Mouse (Mus musculus) heart, embryonic 13.5 days (tissue): ENCODE data around the gene Fam169a. TPM values are rescaled to one million over a fixed set of nuclear protein-coding genes. Genes with fewer than 3 reads are reported as not detected.
"Not testable (repeated sequence)": the region's sequence is repeated elsewhere in the genome, so short reads cannot be mapped to it uniquely, and the experiment has no call there.

ENCODE experiments used
- ATAC-seq: fragments of 200-750 bp; cut with Nextera tagmentation; 2 replicates; pipeline ENCODE4 v1.8.0; 2017; ENCODE audit warnings: moderate TSS enrichment; ENCODE audit not compliant: insufficient number of reproducible peaks, low FRiP score, low TSS enrichment; ENCODE audit errors: extremely low read depth
- H3K27ac ChIP-seq: fragments of 300-500 bp; sonication (generic); replicated peaks from 2 replicates; pipeline ENCODE4 v1.5.1; 2015; ENCODE audit warnings: moderate library complexity, mild to moderate bottlenecking, inconsistent platforms
- H3K27me3 ChIP-seq: fragments of 300-500 bp; sonication (generic); replicated peaks from 2 replicates; pipeline ENCODE4 v1.6.1; 2015; ENCODE audit warnings: mild to moderate bottlenecking, inconsistent platforms
- H3K36me3 ChIP-seq: fragments of 300-500 bp; sonication (generic); 2 replicates; pipeline ENCODE4 v1.6.1; 2015; ENCODE audit warnings: mild to moderate bottlenecking, inconsistent platforms
- H3K4me1 ChIP-seq: fragments of 300-500 bp; sonication (generic); 2 replicates; pipeline ENCODE4 v1.6.1; 2015; ENCODE audit warnings: inconsistent platforms
- H3K4me2 ChIP-seq: fragments of 300-500 bp; sonication (generic); 2 replicates; pipeline ENCODE4 v1.6.1; 2015; ENCODE audit warnings: inconsistent platforms, mild to moderate bottlenecking, moderate library complexity
- H3K4me3 ChIP-seq: fragments of 300-500 bp; sonication (generic); 2 replicates; pipeline ENCODE4 v1.5.1; 2015; ENCODE audit warnings: moderate library complexity, mild to moderate bottlenecking, inconsistent platforms
- H3K9ac ChIP-seq: fragments of 300-500 bp; sonication (generic); 2 replicates; pipeline ENCODE4 v1.6.1; 2015; ENCODE audit warnings: inconsistent platforms, mild to moderate bottlenecking, moderate library complexity
- H3K9me3 ChIP-seq: fragments of 300-500 bp; sonication (generic); 2 replicates; pipeline ENCODE4 v1.6.1; 2016; ENCODE audit warnings: inconsistent platforms
- WGBS: fragments of 180-500 bp; shearing (Covaris S2); methylation state at CpG from one replicate; pipeline ENCODE4 v1.1.7; 2015; ENCODE audit warnings: mixed read lengths; 5-methylcytosine and 5-hydroxymethylcytosine counted together
- polyA plus RNA-seq: library from polyadenylated mRNA; unstranded; fragments of >200 nt; fragmentation: Nextera tagmentation; extraction: Ambion mirVana; gene quantifications from 2 replicates; pipeline ENCODE4 v1.2.1, GENCODE M21; 2015

Fam169a gene
- polyA plus RNA-seq, 1 experiment from 2014 or later, result 5.1 TPM

- not testable (repeated sequence) for H3K9me3 ChIP-seq, H3K4me2 ChIP-seq, H3K27me3 ChIP-seq, H3K4me1 ChIP-seq, H3K4me3 ChIP-seq, H3K9ac ChIP-seq, H3K27ac ChIP-seq, ATAC-seq
- peaks cover 43% of the 10 kb centered on the region for H3K36me3 ChIP-seq
- WGBS, result 75% methylated on average over 4 of the region's 4 CpGs
Measured at GRCm38 (mm10) chr13:97129654-97130053, 62.6 kb downstream of the Fam169a start.

GRCm38 (mm10) chr13:97130413-97130812, 63.3 kb downstream of the Fam169a start:
- not testable (repeated sequence) for H3K27me3 ChIP-seq, H3K4me2 ChIP-seq, H3K4me3 ChIP-seq, H3K9ac ChIP-seq, H3K4me1 ChIP-seq, H3K27ac ChIP-seq, ATAC-seq, H3K9me3 ChIP-seq
- peaks cover 45% of the 10 kb centered on the region for H3K36me3 ChIP-seq
- WGBS, result no CpG with 5 or more reads among the region's 2 CpGs

GRCm38 (mm10) chr13:97137466-97138400, 70.6 kb downstream of the Fam169a start, which contains the start of the genes Gfm2 and Nsa2:
TSS of gene Gfm2 (plus strand) at chr13:97137937.
TSS of gene Nsa2 (minus strand) at chr13:97137937.
- peak; percentile 77 for ATAC-seq
- under 1% methylated on average over 57 of the region's 57 CpGs for WGBS

GRCm38 (mm10) chr13:97138404-97138931, 71.4 kb downstream of the Fam169a start:
- Histone ChIP-seq H3K27ac (peak overlapping the region; percentile 90), H3K4me3 (peak overlapping the region; percentile 93), H3K4me2 (peak overlapping the region; percentile 84), H3K9ac (peak overlapping the region; percentile 97), H3K4me1 (peaks cover 16% of the 10 kb centered on the region), H3K36me3 (peaks cover 36% of the 10 kb centered on the region)
- not testable (repeated sequence) for H3K27me3 ChIP-seq, ATAC-seq, H3K9me3 ChIP-seq
- WGBS, result 34% methylated on average over 8 of the region's 8 CpGs

More at GRCm38 (mm10) chr13:97137466-97138400, 70.6 kb downstream of the Fam169a start, which contains the start of the genes Gfm2 and Nsa2:
- Histone ChIP-seq H3K4me1 (peaks cover 16% of the 10 kb centered on the region), H3K36me3 (peaks cover 36% of the 10 kb centered on the region), H3K4me2 (peak within 1 kb of the TSS; percentile 84), H3K4me3 (peak within 1 kb of the TSS; percentile 93), H3K27me3 (no peaks in the 10 kb centered on the region), H3K9me3 (no peaks in the 10 kb centered on the region), H3K27ac (peak within 1 kb of the TSS; percentile 90), H3K9ac (peak within 1 kb of the TSS; percentile 97)

GRCm38 (mm10) chr13:97142321-97142720, 75.2 kb downstream of the Fam169a start:
- Histone ChIP-seq H3K27me3 (no peaks in the 10 kb centered on the region), H3K27ac (no peak overlapping the region), H3K9ac (no peak overlapping the region), H3K4me2 (no peak overlapping the region), H3K36me3 (peaks cover 43% of the 10 kb centered on the region), H3K4me1 (peaks cover 10% of the 10 kb centered on the region), H3K9me3 (no peaks in the 10 kb centered on the region), H3K4me3 (no peak overlapping the region)
- 81% methylated on average over 7 of the region's 7 CpGs for WGBS
- ATAC-seq, result no peak

GRCm38 (mm10) chr13:97145834-97146233, 78.7 kb downstream of the Fam169a start:
- ATAC-seq, result no peak
- Histone ChIP-seq H3K9ac (no peak overlapping the region), H3K36me3 (peaks cover 74% of the 10 kb centered on the region), H3K4me1 (no peaks in the 10 kb centered on the region), H3K4me3 (no peak overlapping the region), H3K9me3 (no peaks in the 10 kb centered on the region), H3K27ac (no peak overlapping the region), H3K27me3 (no peaks in the 10 kb centered on the region), H3K4me2 (no peak overlapping the region)
- WGBS, result 58% methylated on average over 4 of the region's 4 CpGs

GRCm38 (mm10) chr13:97175520-97176264, 108.6 kb downstream of the Fam169a start:
- no peak overlapping the region for H3K4me3 ChIP-seq
- no peak overlapping the region for H3K4me2 ChIP-seq
- H3K27me3 ChIP-seq, result no peaks in the 10 kb centered on the region
- 81% methylated on average over 10 of the region's 10 CpGs for WGBS
- H3K9ac ChIP-seq, result no peak overlapping the region
- peaks cover 95% of the 10 kb centered on the region for H3K36me3 ChIP-seq
- H3K4me1 ChIP-seq, result no peaks in the 10 kb centered on the region
- no peaks in the 10 kb centered on the region for H3K9me3 ChIP-seq
- no peak for ATAC-seq
- H3K27ac ChIP-seq, result no peak overlapping the region

GRCm38 (mm10) chr13:97176731-97177130, 109.6 kb downstream of the Fam169a start:
- WGBS, result 87% methylated on average over 5 of the region's 5 CpGs

GRCm38 (mm10) chr13:97178943-97179342, 111.9 kb downstream of the Fam169a start:
- H3K9ac ChIP-seq, result no peak overlapping the region
- no peaks in the 10 kb centered on the region for H3K27me3 ChIP-seq
- H3K27ac ChIP-seq, result no peak overlapping the region
- no peak overlapping the region for H3K4me2 ChIP-seq
- 71% methylated on average over 7 of the region's 7 CpGs for WGBS
- no peak for ATAC-seq
- no peak overlapping the region for H3K4me3 ChIP-seq
- H3K9me3 ChIP-seq, result no peaks in the 10 kb centered on the region
- peaks cover 89% of the 10 kb centered on the region for H3K36me3 ChIP-seq
- H3K4me1 ChIP-seq, result no peaks in the 10 kb centered on the region

More at GRCm38 (mm10) chr13:97176731-97177130, 109.6 kb downstream of the Fam169a start:
- H3K4me2 ChIP-seq, result no peak overlapping the region
- H3K9ac ChIP-seq, result no peak overlapping the region
- no peak overlapping the region for H3K4me3 ChIP-seq
- no peak overlapping the region for H3K27ac ChIP-seq
- no peak for ATAC-seq
- H3K9me3 ChIP-seq, result no peaks in the 10 kb centered on the region
- H3K36me3 ChIP-seq, result peaks cover 94% of the 10 kb centered on the region
- no peaks in the 10 kb centered on the region for H3K4me1 ChIP-seq
- H3K27me3 ChIP-seq, result no peaks in the 10 kb centered on the region

- WGBS, result 68% methylated on average over 6 of the region's 6 CpGs
- H3K9me3 ChIP-seq, result no peaks in the 10 kb centered on the region
- H3K36me3 ChIP-seq, result peaks cover 76% of the 10 kb centered on the region
- peaks cover 9% of the 10 kb centered on the region for H3K4me1 ChIP-seq
- no peak for ATAC-seq
- H3K27me3 ChIP-seq, result no peaks in the 10 kb centered on the region
- no peak overlapping the region for H3K27ac ChIP-seq
- H3K9ac ChIP-seq, result no peak overlapping the region
- H3K4me3 ChIP-seq, result no peak overlapping the region
- no peak overlapping the region for H3K4me2 ChIP-seq
Measured at GRCm38 (mm10) chr13:97180113-97180828, 113.2 kb downstream of the Fam169a start.
